Mouse (Mus musculus) forebrain, embryonic 11.5 days (tissue): ENCODE measurements around the gene Rnase13. TPM values are rescaled to one million over a fixed set of nuclear protein-coding genes. Genes with fewer than 3 reads are reported as not detected.

Source experiments
- ATAC-seq: fragments of 200-750 bp; cut with Nextera tagmentation; replicated peaks from 2 replicates; pipeline ENCODE4 v1.8.0; 2017; ENCODE audit warnings: moderate TSS enrichment; ENCODE audit not compliant: low FRiP score
- DNase-seq: peaks from one replicate; pipeline ENCODE4 v3.0.0-alpha.2; 2017; ENCODE audit warnings: low spot score
- H3K27ac ChIP-seq: fragments of 300-500 bp; sonication (generic); 2 replicates; pipeline ENCODE4 v1.5.1; 2014; ENCODE audit warnings: low read depth, low read length
- H3K27me3 ChIP-seq: fragments of 300-500 bp; sonication (generic); 2 replicates; pipeline ENCODE4 v1.6.1; 2014; ENCODE audit warnings: mild to moderate bottlenecking, low read length, mixed read lengths; ENCODE audit not compliant: control insufficient read depth, insufficient read depth
- H3K36me3 ChIP-seq: fragments of 300-500 bp; sonication (generic); 2 replicates; pipeline ENCODE4 v1.6.1; 2014; ENCODE audit warnings: mild to moderate bottlenecking, low read length, moderate library complexity, mixed read lengths; ENCODE audit not compliant: control insufficient read depth, insufficient read depth
- H3K4me1 ChIP-seq: fragments of 300-500 bp; sonication (generic); replicated peaks from 2 replicates; pipeline ENCODE4 v1.6.1; 2014; ENCODE audit warnings: low read length, mixed read lengths; ENCODE audit not compliant: control insufficient read depth, insufficient read depth
- H3K4me2 ChIP-seq: fragments of 300-500 bp; sonication (generic); 2 replicates; pipeline ENCODE4 v1.6.1; 2014; ENCODE audit warnings: low read depth, mild to moderate bottlenecking, low read length, moderate library complexity, mixed read lengths; ENCODE audit not compliant: severe bottlenecking
- H3K4me3 ChIP-seq: fragments of 300-500 bp; sonication (generic); 2 replicates; pipeline ENCODE4 v1.5.1; 2014; ENCODE audit warnings: low read depth, low read length
- H3K9ac ChIP-seq: fragments of 300-500 bp; sonication (generic); 2 replicates; pipeline ENCODE4 v1.6.1; 2014; ENCODE audit warnings: low read length
- H3K9me3 ChIP-seq: fragments of 300-500 bp; sonication (generic); 2 replicates; pipeline ENCODE4 v1.6.1; 2016; ENCODE audit warnings: low read length, mixed read lengths; ENCODE audit not compliant: control insufficient read depth
- WGBS: fragments of 180-500 bp; shearing (Covaris S2); extraction: QIAGEN DNeasy Blood & Tissue Kit; methylation state at CpG from one replicate; pipeline ENCODE4 v1.1.7; 2014; 5-methylcytosine and 5-hydroxymethylcytosine counted together
- polyA plus RNA-seq: library from polyadenylated mRNA; unstranded; fragments of >200 nt; fragmentation: Nextera tagmentation; extraction: Ambion mirVana; gene quantifications from 2 replicates; pipeline ENCODE4 v1.2.1, GENCODE M21; 2014

Gene Rnase13
- not detected in 2 replicates for polyA plus RNA-seq

DNA sequence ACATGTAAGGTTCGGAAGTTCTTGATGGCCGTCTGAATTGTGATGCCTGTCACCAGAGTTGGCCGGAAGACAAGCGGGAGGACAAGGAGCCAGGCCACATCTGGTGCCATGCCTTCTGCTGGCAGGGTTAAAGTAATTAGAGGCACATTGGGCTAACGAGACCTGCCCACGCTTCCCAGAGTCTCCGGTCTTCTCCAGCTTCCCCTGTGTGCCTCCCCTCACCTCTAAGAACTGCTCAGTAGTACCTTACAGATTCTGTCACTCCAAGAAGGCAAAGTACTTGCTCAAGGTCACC lies at the start of gene Rnase13:
Gene Rnase13, minus strand, starts transcription at position 203 of the 295 bp plus-strand sequence.
- no peak within 1 kb of the TSS for H3K9ac ChIP-seq
- no peaks in the 10 kb centered on the region for H3K9me3 ChIP-seq
- no peaks in the 10 kb centered on the region for H3K27me3 ChIP-seq
- H3K27ac ChIP-seq: no peak within 1 kb of the TSS
- WGBS: 93% methylated on average over 7 of the region's 7 CpGs
- H3K4me1 ChIP-seq: no peaks in the 10 kb centered on the region
- no peaks in the 10 kb centered on the region for H3K36me3 ChIP-seq
- no peak within 1 kb of the TSS for H3K4me2 ChIP-seq
- ATAC-seq (no peak), DNase-seq (no peak)
- H3K4me3 ChIP-seq: no peak within 1 kb of the TSS

DNA sequence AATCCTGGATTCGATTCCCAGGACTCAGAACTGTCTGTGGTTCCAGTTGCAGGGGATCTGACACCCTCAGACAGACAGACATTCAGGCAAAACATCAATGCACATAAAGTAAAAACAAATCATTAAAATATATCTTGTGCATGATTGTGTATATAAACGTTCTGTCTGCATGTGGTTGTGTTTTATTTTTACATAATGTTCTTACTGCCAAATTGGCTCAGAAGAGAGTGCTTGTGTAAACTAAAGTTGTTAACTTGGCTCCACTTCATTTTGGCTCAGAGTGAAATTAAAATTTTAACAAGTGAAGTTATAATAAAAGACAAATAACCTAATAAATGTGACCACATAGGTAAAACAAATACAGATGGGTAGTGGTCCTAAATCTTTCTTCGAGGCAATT lies 44.8 kb upstream of the Rnase13 start:
- WGBS: 83% methylated on average over 3 of the region's 3 CpGs
- no peak overlapping the region for H3K4me3 ChIP-seq
- no peak for ATAC-seq
- no peak for DNase-seq
- H3K36me3 ChIP-seq: no peaks in the 10 kb centered on the region
- no peak overlapping the region for H3K27ac ChIP-seq
- H3K27me3 ChIP-seq: no peaks in the 10 kb centered on the region
- no peak overlapping the region for H3K9ac ChIP-seq
- no peaks in the 10 kb centered on the region for H3K4me1 ChIP-seq
- H3K9me3 ChIP-seq: no peaks in the 10 kb centered on the region
- no peak overlapping the region for H3K4me2 ChIP-seq

DNA sequence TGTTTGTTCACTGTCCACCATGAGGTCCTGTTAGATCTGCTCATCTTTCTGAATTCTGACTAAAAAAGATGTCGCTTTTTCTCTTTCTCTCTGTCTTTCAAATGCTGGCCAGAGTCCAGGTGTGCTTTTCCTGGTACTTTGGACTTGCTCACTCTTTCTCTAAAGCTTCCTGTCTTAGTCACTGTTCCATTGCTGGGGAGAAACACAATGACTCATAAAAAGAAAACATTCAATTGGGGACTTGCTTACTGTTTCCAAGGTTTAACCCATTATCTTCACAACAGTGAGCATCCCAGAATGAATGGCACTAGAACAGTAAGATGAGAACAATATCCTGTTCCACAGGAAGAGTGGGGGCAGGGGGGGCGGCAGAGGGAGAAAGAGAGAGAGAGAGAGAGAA lies 37.7 kb upstream of the Rnase13 start:
- no peaks in the 10 kb centered on the region for H3K4me1 ChIP-seq
- no peak overlapping the region for H3K27ac ChIP-seq
- H3K27me3 ChIP-seq: no peaks in the 10 kb centered on the region
- ATAC-seq (no peak), DNase-seq (no peak)
- H3K9me3 ChIP-seq: no peaks in the 10 kb centered on the region
- H3K4me2 ChIP-seq: no peak overlapping the region
- H3K36me3 ChIP-seq: no peaks in the 10 kb centered on the region
- WGBS: 81% methylated on average over 2 of the region's 2 CpGs
- no peak overlapping the region for H3K4me3 ChIP-seq
- H3K9ac ChIP-seq: no peak overlapping the region

DNA sequence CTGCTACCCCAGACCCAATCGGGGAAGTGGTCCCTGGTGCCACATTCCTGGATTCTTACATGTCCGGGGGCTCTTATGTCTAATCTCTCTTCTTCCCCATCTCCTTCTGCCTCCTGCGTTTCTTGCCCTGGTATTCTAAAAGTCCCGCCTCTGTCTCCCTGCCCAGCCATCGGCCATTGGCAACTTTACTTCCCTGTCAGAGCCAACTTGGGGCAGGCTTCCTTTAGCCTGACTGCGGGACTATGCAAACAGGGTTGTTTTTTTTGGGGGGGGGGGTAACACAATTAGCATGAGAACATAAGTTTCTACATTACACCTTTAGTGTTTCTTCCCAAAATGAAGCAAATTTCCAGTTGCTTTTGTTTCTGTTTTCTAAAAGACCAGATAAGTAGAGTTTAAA lies 20.8 kb upstream of the Rnase13 start:
- no peaks in the 10 kb centered on the region for H3K27me3 ChIP-seq
- DNase-seq (no peak), ATAC-seq (no peak)
- 90% methylated on average over 6 of the region's 6 CpGs for WGBS
- H3K4me3 ChIP-seq: no peak overlapping the region
- no peaks in the 10 kb centered on the region for H3K9me3 ChIP-seq
- H3K4me1 ChIP-seq: no peaks in the 10 kb centered on the region
- H3K9ac ChIP-seq: no peak overlapping the region
- no peak overlapping the region for H3K4me2 ChIP-seq
- no peaks in the 10 kb centered on the region for H3K36me3 ChIP-seq
- no peak overlapping the region for H3K27ac ChIP-seq

DNA sequence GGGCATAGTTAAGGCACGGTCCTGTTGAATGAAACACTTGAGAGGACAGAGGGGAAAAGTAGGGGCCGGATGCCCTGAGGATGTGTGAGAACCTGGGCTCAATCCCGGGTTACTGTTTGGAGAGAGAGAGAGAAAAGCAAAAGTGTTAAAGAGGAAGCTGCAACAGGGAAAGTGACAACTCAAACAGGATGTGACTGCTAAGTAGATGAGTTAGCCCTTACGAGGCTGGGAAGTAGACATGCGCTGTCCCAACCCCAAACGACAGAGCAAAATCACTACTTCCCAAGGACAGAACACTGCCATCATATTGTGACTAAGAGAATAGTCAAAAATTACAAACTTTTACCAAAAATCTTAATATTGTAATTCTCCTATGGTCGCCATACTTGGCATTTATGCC lies 19.7 kb upstream of the Rnase13 start:
- no peaks in the 10 kb centered on the region for H3K9me3 ChIP-seq
- no peak overlapping the region for H3K4me2 ChIP-seq
- DNase-seq (no peak), ATAC-seq (no peak)
- WGBS: 78% methylated on average over 7 of the region's 7 CpGs
- no peak overlapping the region for H3K9ac ChIP-seq
- H3K27me3 ChIP-seq: no peaks in the 10 kb centered on the region
- no peaks in the 10 kb centered on the region for H3K4me1 ChIP-seq
- H3K27ac ChIP-seq: no peak overlapping the region
- H3K36me3 ChIP-seq: no peaks in the 10 kb centered on the region
- H3K4me3 ChIP-seq: no peak overlapping the region

DNA sequence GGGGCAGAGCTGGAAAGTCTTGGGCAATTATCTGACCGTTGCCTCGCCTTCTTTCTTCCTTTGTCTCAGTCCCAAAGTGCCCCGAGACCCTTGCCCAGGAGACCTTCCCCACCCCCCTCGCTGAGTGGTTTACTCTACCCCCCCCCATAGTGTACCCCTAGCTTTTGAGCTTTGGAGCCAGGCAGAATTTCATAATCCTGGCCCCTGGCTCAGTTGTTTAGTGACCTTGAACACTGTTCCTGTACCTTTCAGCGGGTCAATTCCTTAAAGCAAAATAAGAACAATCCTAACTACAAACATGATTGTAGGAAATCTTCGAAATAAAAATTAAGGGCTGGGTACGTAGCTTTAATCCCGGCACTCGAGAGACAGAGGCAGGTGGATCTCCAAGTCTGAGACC lies 19.0 kb upstream of the Rnase13 start:
- WGBS: 53% methylated on average over 9 of the region's 9 CpGs
- Histone ChIP-seq H3K27ac (no peak overlapping the region), H3K4me1 (no peaks in the 10 kb centered on the region), H3K4me3 (no peak overlapping the region), H3K9me3 (no peaks in the 10 kb centered on the region), H3K9ac (no peak overlapping the region), H3K4me2 (no peak overlapping the region), H3K27me3 (no peaks in the 10 kb centered on the region), H3K36me3 (no peaks in the 10 kb centered on the region)
- no peak for DNase-seq
- ATAC-seq: no peak

DNA sequence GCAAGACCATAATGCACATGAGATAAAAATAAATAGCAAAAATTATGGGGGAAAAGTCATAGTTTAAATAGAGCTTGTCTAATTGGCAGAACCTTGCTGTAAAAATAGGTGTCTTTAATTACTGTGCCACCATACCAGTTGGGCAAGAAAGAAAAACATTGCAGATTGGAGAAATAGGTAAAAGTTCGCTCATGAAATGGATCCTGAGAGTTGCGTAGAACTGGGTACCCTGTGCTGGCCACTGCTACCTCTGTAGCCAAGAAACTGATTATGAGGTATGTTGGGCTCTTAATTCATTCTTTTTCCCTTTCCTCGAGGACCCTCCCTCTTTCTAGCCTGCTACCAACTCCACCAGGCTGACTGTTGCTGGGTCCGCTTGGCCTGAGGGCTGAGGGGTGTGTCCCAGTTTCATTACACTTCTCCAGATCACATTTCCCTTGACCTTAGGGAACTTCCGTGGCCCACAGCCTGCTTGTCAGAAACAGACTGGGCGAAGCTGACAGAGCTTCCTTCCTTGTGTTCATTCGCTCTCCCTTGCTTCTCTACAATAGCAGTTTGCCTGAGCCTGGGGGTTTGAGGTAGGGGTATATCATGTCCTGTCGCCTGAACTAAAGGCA lies 18.5 kb upstream of the Rnase13 start:
- DNase-seq (no peak), ATAC-seq (no peak)
- H3K36me3 ChIP-seq: no peaks in the 10 kb centered on the region
- H3K4me1 ChIP-seq: no peaks in the 10 kb centered on the region
- no peak overlapping the region for H3K4me3 ChIP-seq
- H3K9ac ChIP-seq: no peak overlapping the region
- H3K27me3 ChIP-seq: no peaks in the 10 kb centered on the region
- H3K4me2 ChIP-seq: no peak overlapping the region
- no peaks in the 10 kb centered on the region for H3K9me3 ChIP-seq
- 44% methylated on average over 8 of the region's 8 CpGs for WGBS
- H3K27ac ChIP-seq: no peak overlapping the region

DNA sequence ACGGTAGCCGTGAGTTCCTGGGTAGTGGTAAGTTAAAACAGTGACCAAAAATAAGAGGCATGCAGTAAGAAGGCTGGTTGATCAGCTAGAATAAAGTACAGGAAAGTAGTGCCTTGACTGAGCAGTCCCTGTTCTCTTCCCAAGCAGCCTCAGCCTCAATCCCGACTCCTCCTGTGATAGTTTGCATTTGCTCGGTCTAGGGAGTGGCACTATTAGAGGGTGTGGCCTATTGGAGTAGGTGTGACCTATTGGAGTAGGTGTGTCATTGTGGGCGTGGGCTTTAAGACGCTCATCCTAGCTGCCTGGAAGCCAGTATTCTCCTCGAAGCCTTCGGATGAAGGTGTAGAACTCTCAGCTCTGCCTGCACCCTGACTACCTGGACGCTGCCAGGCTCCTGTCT lies 16.4 kb upstream of the Rnase13 start:
- H3K36me3 ChIP-seq: no peaks in the 10 kb centered on the region
- ATAC-seq: no peak

DNA sequence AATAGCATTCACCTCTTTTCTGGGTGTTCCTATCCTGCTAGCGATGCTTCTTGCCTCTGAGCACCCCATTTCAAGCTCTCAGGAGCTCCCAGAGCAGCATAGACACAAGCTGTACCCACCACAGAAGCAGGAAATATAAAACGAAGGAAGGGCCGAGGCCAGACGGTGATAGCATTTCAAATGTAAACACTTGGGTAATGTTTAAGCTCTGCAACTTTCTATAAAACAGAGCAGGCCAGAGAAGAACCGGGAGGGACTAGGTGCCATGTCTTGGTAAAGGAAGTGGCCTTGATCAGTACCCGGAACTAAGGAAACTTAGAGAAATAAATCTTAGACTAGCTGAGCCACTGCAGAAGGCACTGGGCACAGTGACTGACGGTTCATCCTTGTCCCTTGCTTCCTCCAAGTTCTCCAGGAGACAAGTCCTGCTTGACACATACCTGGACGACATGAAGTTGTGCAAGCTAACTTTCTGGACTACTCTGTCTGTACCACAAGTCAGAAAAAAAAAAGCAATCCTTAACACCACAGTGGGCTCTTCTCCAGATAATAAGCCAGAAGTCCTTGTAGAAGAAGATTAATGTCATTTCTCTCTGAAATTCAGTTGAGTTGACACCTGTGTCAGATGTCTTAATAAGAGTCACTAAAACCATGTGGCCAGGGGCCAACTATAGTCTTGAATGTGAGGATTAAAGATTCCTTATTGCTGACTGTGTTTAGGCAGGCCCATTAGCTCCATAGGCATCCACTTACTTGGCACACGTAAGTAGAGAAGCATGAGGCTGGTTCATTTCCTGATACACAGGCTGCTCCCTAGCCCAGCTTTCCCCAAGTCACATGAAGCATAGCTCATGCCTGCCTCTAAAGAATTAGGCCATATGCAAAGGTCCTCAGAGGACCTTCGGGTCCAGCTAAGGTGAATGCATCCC lies 9.8 kb upstream of the Rnase13 start:
- H3K4me3 ChIP-seq: no peak overlapping the region
- no peaks in the 10 kb centered on the region for H3K36me3 ChIP-seq
- 81% methylated on average over 10 of the region's 10 CpGs for WGBS
- ATAC-seq (no peak), DNase-seq (no peak)
- no peak overlapping the region for H3K9ac ChIP-seq
- H3K27me3 ChIP-seq: no peaks in the 10 kb centered on the region
- no peak overlapping the region for H3K27ac ChIP-seq
- no peak overlapping the region for H3K4me2 ChIP-seq
- H3K9me3 ChIP-seq: no peaks in the 10 kb centered on the region
- H3K4me1 ChIP-seq: no peaks in the 10 kb centered on the region

More for the DNA sequence above, 16.4 kb upstream of the Rnase13 start:
- 83% methylated on average over 9 of the region's 9 CpGs for whole genome bisulfite sequencing
- H3K9me3 ChIP-seq: no peaks in the 10 kb centered on the region
- no peak overlapping the region for H3K9ac ChIP-seq
- H3K4me3 ChIP-seq: no peak overlapping the region
- no peak overlapping the region for H3K4me2 ChIP-seq
- no peaks in the 10 kb centered on the region for H3K4me1 ChIP-seq
- DNase-seq: no peak
- H3K27me3 ChIP-seq: no peaks in the 10 kb centered on the region
- no peak overlapping the region for H3K27ac ChIP-seq
